Mouse (Mus musculus) G1E (cell line): ENCODE measurements around the gene Tmem50b.

Experiments
- CTCF ChIP-seq: IDR thresholded peaks from 2 replicates; pipeline ENCODE4 v1.5.1; 2012; ENCODE audit warnings: low read depth, low read length, inconsistent platforms, mixed read lengths
- GATA1 ChIP-seq: IDR thresholded peaks from 2 replicates; pipeline ENCODE4 v1.6.1; 2012; ENCODE audit warnings: borderline replicate concordance, low read length, inconsistent platforms, mixed read lengths
- POLR2AphosphoS5 ChIP-seq: IDR thresholded peaks from 2 replicates; pipeline ENCODE4 v1.6.1; 2012; ENCODE audit warnings: low read depth, low read length, inconsistent platforms; ENCODE audit not compliant: insufficient replicate concordance
- TAL1 ChIP-seq: conservative IDR thresholded peaks from 2 replicates; pipeline ENCODE4 v1.6.1; 2012; ENCODE audit warnings: low read depth, low read length, inconsistent platforms, mixed read lengths

GRCm38 (mm10) chr16:91566002-91566401 lies 31.6 kb downstream of the Tmem50b start:
- TF ChIP-seq CTCF, result no peak
- TF ChIP-seq TAL1, result no peak
- no peak for TF ChIP-seq GATA1
- no peak for TF ChIP-seq POLR2AphosphoS5
